24 mouse cellular contexts compared by ENCODE assay signal in the genomic region with DNA sequence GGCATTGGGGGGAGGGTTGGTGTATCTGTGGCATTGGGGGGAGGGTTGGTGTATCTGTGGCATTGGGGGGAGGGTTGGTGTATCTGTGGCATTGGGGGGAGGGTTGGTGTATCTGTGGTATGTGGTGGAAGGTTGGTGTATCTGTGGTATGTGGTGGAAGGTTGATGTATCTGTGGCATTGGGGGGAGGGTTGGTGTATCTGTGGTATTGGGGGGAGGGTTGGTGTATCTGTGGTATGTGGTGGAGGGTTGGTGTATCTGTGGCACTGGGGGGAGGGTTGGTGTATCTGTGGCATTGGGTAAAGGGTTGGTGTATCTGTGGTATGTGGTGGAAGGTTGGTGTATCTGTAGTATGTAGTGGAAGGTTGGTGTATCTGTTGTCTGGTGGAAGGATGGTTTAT. TPM values are rescaled to one million over a fixed set of nuclear protein-coding genes. Genes with fewer than 3 reads are reported as not detected.
"Had no signal": no experiment of that assay in that cellular context is flagged by ENCODE, and none has a peak within 500 bp of the region (broad histone marks: within the 10 kb centered on the region; RNA-seq: fewer than 3 reads in every experiment).

No protein-coding gene starts in this region.

RNA-seq across cellular contexts. Expression of gene 1700010B08Rik, which starts 11.6 kb away (rescaled TPM):
- total RNA-seq: layer of hippocampus, adult 8-10 months; layer of hippocampus, postnatal 10 days; layer of hippocampus, postnatal 36 days; left cerebral cortex, adult 2 months; left cerebral cortex, postnatal 10 days; left cerebral cortex, postnatal 36 days; liver, adult 2 months; megakaryocyte, adult 5-6 weeks; midbrain, postnatal 0 days had no signal
- polyA plus RNA-seq: kidney, embryonic 15.5 days; limb, embryonic 11.5 days; limb, embryonic 14.5 days; liver, adult 2 months; liver, embryonic 13.5 days; liver, embryonic 16.5 days; lung, adult 2 months; lung, embryonic 16.5 days; midbrain, embryonic 11.5 days; midbrain, embryonic 14.5 days; midbrain, postnatal 0 days; neural tube, embryonic 13.5 days; small intestine, adult 2 months; spleen, adult 2 months; stomach, embryonic 14.5 days; stomach, postnatal 0 days; thymus, adult 2 months had no signal
